Mouse (Mus musculus): ENCODE measurements around the gene A930018P22Rik. TPM values are rescaled to one million over a fixed set of nuclear protein-coding genes. Genes with fewer than 3 reads are reported as not detected.

The A930018P22Rik gene
- total RNA-seq, 2 experiments from 2014 or later = not detected

- no peak for ATAC-seq (replicated peaks; ENCODE audit: poor library complexity, severe bottlenecking)
These were observed 28.2 kb downstream of the A930018P22Rik start for GRCm38 (mm10) chr2:104150608-104151397.

- ATAC-seq (replicated peaks; ENCODE audit: poor library complexity, severe bottlenecking) = no peak
These were observed 30.8 kb downstream of the A930018P22Rik start for GRCm38 (mm10) chr2:104153345-104153744.

GRCm38 (mm10) chr2:104153876-104154275, 31.3 kb downstream of the A930018P22Rik start:
- no peak for ATAC-seq (replicated peaks; ENCODE audit: poor library complexity, severe bottlenecking)

- no peak for ATAC-seq (replicated peaks; ENCODE audit: poor library complexity, severe bottlenecking)
These were observed 35.3 kb downstream of the A930018P22Rik start for GRCm38 (mm10) chr2:104157831-104158230.

GRCm38 (mm10) chr2:104163418-104163817, 40.8 kb downstream of the A930018P22Rik start:
- ATAC-seq (replicated peaks; ENCODE audit: poor library complexity, severe bottlenecking) = no peak

- no peak for ATAC-seq (replicated peaks; ENCODE audit: poor library complexity, severe bottlenecking)
These were observed 41.5 kb downstream of the A930018P22Rik start for GRCm38 (mm10) chr2:104163978-104164487.

GRCm38 (mm10) chr2:104165631-104166030, 43.1 kb downstream of the A930018P22Rik start:
- no peak for ATAC-seq (replicated peaks; ENCODE audit: poor library complexity, severe bottlenecking)

- no peak for ATAC-seq (replicated peaks; ENCODE audit: poor library complexity, severe bottlenecking)
These were observed 45.2 kb downstream of the A930018P22Rik start for GRCm38 (mm10) chr2:104167765-104168164.

- ATAC-seq (replicated peaks; ENCODE audit: poor library complexity, severe bottlenecking) = no peak
These were observed 45.8 kb downstream of the A930018P22Rik start for GRCm38 (mm10) chr2:104168186-104168896.

- no peak for ATAC-seq (replicated peaks; ENCODE audit: poor library complexity, severe bottlenecking)
These were observed 50.3 kb downstream of the A930018P22Rik start for GRCm38 (mm10) chr2:104172695-104173348.

GRCm38 (mm10) chr2:104173431-104173830, 50.9 kb downstream of the A930018P22Rik start:
- no peak for ATAC-seq (replicated peaks; ENCODE audit: poor library complexity, severe bottlenecking)

Other genes with a start within 250 kb of the A930018P22Rik start
- gene Lmo2, start 164.8 kb upstream of the A930018P22Rik start, total RNA-seq (2014; fragmentation: Nextera tagmentation) = 334 and 343 TPM in 2 replicates
- 231 and 233 TPM in 2 replicates for gene Lmo2, start 164.8 kb upstream of the A930018P22Rik start, total RNA-seq (2017)
- 45.1 and 45.5 TPM in 2 replicates for gene Fbxo3, start 95.0 kb upstream of the A930018P22Rik start, total RNA-seq (2014; fragmentation: Nextera tagmentation)
- 57.4 and 64.1 TPM in 2 replicates for gene Fbxo3, start 95.0 kb upstream of the A930018P22Rik start, total RNA-seq (2017)
- gene 4931422A03Rik, start 94.4 kb upstream of the A930018P22Rik start, total RNA-seq (2014; fragmentation: Nextera tagmentation) = not detected in 2 replicates
- 0.98 TPM in 1 of 2 replicates, not detected in the other for gene 4931422A03Rik, start 94.4 kb upstream of the A930018P22Rik start, total RNA-seq (2017)
- not detected in 2 replicates for gene Gm10912, start 56.9 kb upstream of the A930018P22Rik start, total RNA-seq (2014; fragmentation: Nextera tagmentation)
- gene Gm10912, start 56.9 kb upstream of the A930018P22Rik start, total RNA-seq (2017) = 0.15 and 1.2 TPM in 2 replicates
- gene Gm10799, start 54.2 kb upstream of the A930018P22Rik start, total RNA-seq (2014; fragmentation: Nextera tagmentation) = not detected in 2 replicates
- gene Gm10799, start 54.2 kb upstream of the A930018P22Rik start, total RNA-seq (2017) = not detected in 2 replicates
- gene Cd59b, start 52.9 kb upstream of the A930018P22Rik start, total RNA-seq (2014; fragmentation: Nextera tagmentation) = not detected in 2 replicates
- 3.1 TPM in 1 of 2 replicates, not detected in the other for gene Cd59b, start 52.9 kb upstream of the A930018P22Rik start, total RNA-seq (2017)
- gene Cd59a, start 27.0 kb upstream of the A930018P22Rik start, total RNA-seq (2014; fragmentation: Nextera tagmentation) = 0.26 and 1.1 TPM in 2 replicates
- 0.88 and 1.2 TPM in 2 replicates for gene Cd59a, start 27.0 kb upstream of the A930018P22Rik start, total RNA-seq (2017)

Measured in granulocyte monocyte progenitor cell, adult 5-6 weeks (primary cell).